Mouse (Mus musculus): ENCODE data around the gene Ndufs4.
"Not testable (repeated sequence)": the region's sequence is repeated elsewhere in the genome, so short reads cannot be mapped to it uniquely, and the experiment has no call there.

Gene Ndufs4

GRCm38 (mm10) chr13:114319835-114320389, 68.1 kb downstream of the Ndufs4 start:
- DNase-seq, result no peak

GRCm38 (mm10) chr13:114319136-114319535, 68.9 kb downstream of the Ndufs4 start:
- no peak for DNase-seq

GRCm38 (mm10) chr13:114315374-114315773, 72.7 kb downstream of the Ndufs4 start:
- no peak for DNase-seq

- DNase-seq, result no peak
Observed at GRCm38 (mm10) chr13:114314953-114315352, 73.1 kb downstream of the Ndufs4 start.

- no peak for DNase-seq
Observed at GRCm38 (mm10) chr13:114310591-114310990, 77.5 kb downstream of the Ndufs4 start.

- no peak for DNase-seq
Observed at GRCm38 (mm10) chr13:114304684-114305083, 83.4 kb downstream of the Ndufs4 start.

GRCm38 (mm10) chr13:114303466-114304175, 84.4 kb downstream of the Ndufs4 start:
- DNase-seq, result no peak

GRCm38 (mm10) chr13:114297761-114298160, 90.3 kb downstream of the Ndufs4 start:
- DNase-seq, result no peak

- no peak for DNase-seq
Observed at GRCm38 (mm10) chr13:114296556-114296955, 91.5 kb downstream of the Ndufs4 start.

- no peak for DNase-seq
Observed at GRCm38 (mm10) chr13:114289411-114289810, 98.6 kb downstream of the Ndufs4 start.

GRCm38 (mm10) chr13:114288511-114288910, 99.5 kb downstream of the Ndufs4 start:
- no peak for DNase-seq

- DNase-seq, result not testable (repeated sequence)
Observed at GRCm38 (mm10) chr13:114278690-114279089, 109.4 kb downstream of the Ndufs4 start.

- DNase-seq, result no peak
Observed at GRCm38 (mm10) chr13:114277277-114277676, 110.8 kb downstream of the Ndufs4 start.

GRCm38 (mm10) chr13:114271410-114272105, 116.5 kb downstream of the Ndufs4 start:
- DNase-seq, result no peak

GRCm38 (mm10) chr13:114267741-114268140, 120.3 kb downstream of the Ndufs4 start:
- DNase-seq, result no peak

GRCm38 (mm10) chr13:114260486-114261205, 127.4 kb downstream of the Ndufs4 start:
- no peak for DNase-seq

GRCm38 (mm10) chr13:114254697-114255096, 133.4 kb downstream of the Ndufs4 start:
- DNase-seq, result no peak

All from cerebellum, postnatal 25 days (tissue).